Mouse (Mus musculus) bone marrow, adult 2 months (tissue): Measurements from ENCODE around the gene Itgav. TPM values are rescaled to one million over a fixed set of nuclear protein-coding genes. Genes with fewer than 3 reads are reported as not detected.

Source experiments
- H3K27ac ChIP-seq: fragments of 200-500 bp; 2 replicates; pipeline ENCODE4 v1.5.1; 2012; ENCODE audit warnings: low read depth, mild to moderate bottlenecking, control low read depth, inconsistent platforms, low read length; ENCODE audit not compliant: control insufficient read depth, poor library complexity, insufficient read depth
- H3K4me1 ChIP-seq: fragments of 200-500 bp; 2 replicates; pipeline ENCODE4 v1.6.1; 2011; ENCODE audit warnings: low read length; ENCODE audit not compliant: control insufficient read depth, insufficient read depth
- H3K4me3 ChIP-seq: fragments of 200-500 bp; replicated peaks from 2 replicates; pipeline ENCODE3; 2011; ENCODE audit warnings: mild to moderate bottlenecking, low read depth, low read length, control low read depth; ENCODE audit not compliant: control insufficient read depth
- CTCF ChIP-seq: fragments of 200-500 bp; IDR thresholded peaks from 2 replicates; pipeline ENCODE4 v1.5.1; 2011; ENCODE audit warnings: low read length, control low read depth; ENCODE audit not compliant: control insufficient read depth, insufficient read depth
- POLR2A ChIP-seq: fragments of 200-500 bp; IDR thresholded peaks from 2 replicates; pipeline ENCODE4 v1.6.1; 2011; ENCODE audit warnings: low read depth, mild to moderate bottlenecking, control low read depth, low read length, borderline replicate concordance; ENCODE audit not compliant: control insufficient read depth
- WGBS: fragments of 180-500 bp; shearing (Covaris S2); methylation state at CpG from one replicate; pipeline ENCODE4 v1.1.7; 2018; 5-methylcytosine and 5-hydroxymethylcytosine counted together
- polyA plus RNA-seq: library from polyadenylated mRNA; stranded (reverse); fragments of >200 nt; gene quantifications from 2 replicates; pipeline ENCODE4 v1.2.4, GENCODE M21; 2011; ENCODE audit warnings: low replicate concordance; ENCODE audit not compliant: missing spikeins, insufficient read depth, insufficient read length

The Itgav gene
- polyA plus RNA-seq, 1 experiment: 24.7 TPM

DNA sequence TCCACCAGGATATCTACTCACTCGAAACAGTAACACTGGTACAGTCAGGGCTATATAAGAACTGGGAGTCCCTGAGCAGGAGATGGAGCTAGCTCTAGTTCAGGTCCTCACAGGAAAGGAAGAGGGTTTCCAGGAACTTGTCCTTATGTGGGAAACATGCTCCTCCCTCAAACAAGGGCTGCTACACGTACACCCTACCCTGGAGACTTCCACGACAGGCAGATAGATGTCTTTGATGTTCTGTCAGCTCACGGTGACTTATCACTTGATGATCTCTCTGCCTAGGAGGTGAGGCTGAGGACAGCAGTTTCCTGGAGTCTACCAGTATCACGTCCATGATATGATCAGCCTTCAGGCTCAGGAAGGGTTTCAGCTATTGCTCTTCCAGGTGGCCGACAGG is 21.1 kb downstream of the Itgav start:
- Histone ChIP-seq H3K4me1 (no peaks in the 10 kb centered on the region; the same call in 1 of the 2 replicates), H3K4me3 (no peak overlapping the region), H3K27ac (no peak overlapping the region)
- no peak for TF ChIP-seq POLR2A
- 59% methylated on average over 6 of the region's 6 CpGs for WGBS

DNA sequence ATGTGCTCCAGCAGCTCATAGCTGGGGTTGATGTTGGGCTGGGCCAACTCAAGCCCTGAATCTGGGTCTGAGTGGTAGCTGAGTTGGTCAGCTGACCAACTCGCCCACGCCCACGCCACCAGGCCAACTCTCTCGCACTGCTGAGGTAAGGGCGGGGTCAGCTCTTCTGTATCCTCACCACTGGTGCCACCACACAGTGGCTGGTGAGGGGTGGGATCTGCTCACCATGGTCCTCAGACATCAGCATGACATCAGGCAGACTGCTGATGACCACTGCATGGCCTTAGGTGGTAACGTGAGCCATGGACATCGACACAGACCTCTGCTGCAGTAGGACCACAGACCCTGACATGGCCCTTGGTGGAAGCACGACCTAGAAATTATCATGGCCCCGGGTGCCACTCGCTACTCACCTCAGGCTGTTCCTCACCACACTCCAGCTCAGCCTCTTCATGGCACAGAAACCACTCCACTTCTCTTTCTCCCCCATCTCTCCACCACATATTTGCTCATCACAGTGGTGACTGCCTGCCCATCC is 24.5 kb downstream of the Itgav start:
- TF ChIP-seq CTCF (no peak), POLR2A (no peak)
- no peak overlapping the region for H3K4me3 ChIP-seq
- H3K27ac ChIP-seq: no peak overlapping the region
- H3K4me1 ChIP-seq: no peaks in the 10 kb centered on the region; the same call in 1 of the 2 replicates
- 88% methylated on average over 10 of the region's 10 CpGs for WGBS

DNA sequence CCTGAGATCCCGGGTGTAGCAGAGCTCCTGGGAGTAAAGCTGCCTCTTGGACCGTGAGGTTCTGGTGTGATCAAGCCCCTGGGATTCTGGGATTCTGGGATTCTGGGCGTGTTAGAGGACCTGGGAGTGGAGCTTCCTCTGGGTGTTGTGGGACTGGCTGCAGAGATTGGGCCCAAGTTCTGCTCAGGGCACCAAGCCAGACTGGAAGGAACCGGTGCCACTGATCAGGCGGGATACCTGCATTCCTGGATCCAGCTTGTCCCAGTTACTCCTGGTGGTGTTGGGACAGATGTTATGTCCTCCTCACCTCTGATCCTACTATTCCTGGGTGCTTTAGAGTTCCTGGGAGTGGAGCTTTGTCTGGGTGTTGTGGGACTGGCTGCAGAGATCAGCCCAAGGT is 28.8 kb downstream of the Itgav start:
- 85% methylated on average over 5 of the region's 5 CpGs for WGBS
- TF ChIP-seq POLR2A (no peak), CTCF (no peak)

DNA sequence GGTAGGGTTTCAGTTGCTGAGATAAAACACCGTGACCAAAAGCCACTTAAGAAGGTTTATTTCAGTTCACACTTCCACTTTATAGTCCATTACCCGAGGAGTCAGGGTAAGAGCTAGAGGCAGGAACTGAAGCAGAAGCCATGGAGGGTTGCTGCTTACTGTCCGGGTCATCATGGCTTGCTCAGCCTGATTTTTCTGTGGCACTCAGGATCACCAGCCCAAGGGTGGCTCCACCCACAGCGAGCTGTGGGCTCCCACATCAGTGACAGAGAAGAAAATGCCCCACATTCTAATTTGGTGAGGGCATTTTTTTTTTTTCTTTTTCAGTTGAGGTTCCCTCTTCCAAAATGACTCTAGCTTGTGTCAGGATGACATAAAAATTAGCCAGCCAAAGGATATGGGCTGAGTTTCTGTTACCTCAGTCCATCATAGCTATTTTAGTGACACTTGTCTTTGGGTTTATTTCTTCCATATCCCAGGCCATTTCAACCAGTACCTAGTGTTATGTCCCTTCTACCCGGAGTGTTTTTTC is 30.2 kb downstream of the Itgav start:
- WGBS: 62% methylated on average over 5 of the region's 5 CpGs
- Histone ChIP-seq H3K27ac (no peak overlapping the region), H3K4me1 (no peaks in the 10 kb centered on the region), H3K4me3 (no peak overlapping the region)
- TF ChIP-seq CTCF (no peak), POLR2A (no peak)

More for the DNA sequence above, 28.8 kb downstream of the Itgav start:
- no peaks in the 10 kb centered on the region; the same call in 1 of the 2 replicates for H3K4me1 ChIP-seq
- H3K4me3 ChIP-seq: no peak overlapping the region
- no peak overlapping the region for H3K27ac ChIP-seq

DNA sequence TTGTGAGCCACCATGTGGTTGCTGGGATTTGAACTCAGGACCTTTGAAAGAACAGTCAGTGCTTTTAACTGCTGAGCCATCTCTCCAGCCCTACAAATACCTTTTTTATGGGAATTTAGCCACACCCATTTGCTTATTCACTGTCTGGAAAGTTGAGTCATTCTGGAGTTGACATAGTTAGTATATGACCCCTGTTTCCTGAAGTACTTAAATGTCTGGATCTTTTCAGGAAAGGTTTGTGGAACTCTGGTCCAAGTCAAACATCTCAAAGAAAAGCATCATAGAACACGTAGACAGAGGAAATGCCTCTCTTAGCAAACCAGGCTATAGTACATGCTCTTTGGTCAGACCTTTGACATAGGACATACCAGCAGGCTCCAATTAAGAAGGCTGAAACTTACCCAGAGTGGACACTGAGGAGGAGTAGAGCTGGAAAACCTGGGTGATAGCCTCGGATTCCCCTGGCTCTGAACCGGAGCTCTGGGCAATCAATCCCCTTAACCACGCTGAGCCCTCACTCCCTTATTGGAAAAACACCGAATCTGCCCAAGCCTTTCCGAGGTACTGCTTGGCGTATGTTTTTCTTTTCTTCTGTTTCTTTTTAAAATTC is 34.5 kb downstream of the Itgav start:
- Histone ChIP-seq H3K27ac (no peak overlapping the region), H3K4me3 (no peak overlapping the region), H3K4me1 (no peaks in the 10 kb centered on the region)
- TF ChIP-seq CTCF (no peak), POLR2A (no peak)
- WGBS: 93% methylated on average over 7 of the region's 7 CpGs

DNA sequence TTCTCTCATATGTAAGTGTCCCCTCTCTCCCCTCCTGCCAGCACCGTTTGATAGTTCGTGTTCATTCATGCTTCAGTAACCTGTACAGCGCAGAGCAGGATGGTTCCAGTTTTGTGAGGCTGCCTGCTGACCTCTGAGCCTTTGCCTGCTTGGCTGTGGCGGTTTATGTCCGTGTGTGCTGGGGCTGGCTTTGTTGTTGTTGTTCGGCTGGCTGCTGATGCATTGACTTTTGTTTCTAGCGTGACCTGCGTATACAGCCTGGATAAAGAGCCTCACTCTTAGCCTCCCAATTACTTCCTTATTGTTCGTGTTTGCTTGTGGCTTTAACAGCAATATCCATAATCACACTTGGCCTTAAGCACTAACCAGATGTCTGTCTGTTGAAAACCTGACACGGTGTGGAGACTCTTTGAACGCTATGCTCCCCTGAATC is 35.0 kb downstream of the Itgav start:
- WGBS: 71% methylated on average over 11 of the region's 11 CpGs
- H3K4me3 ChIP-seq: no peak overlapping the region
- TF ChIP-seq POLR2A: no peak
- no peak for TF ChIP-seq CTCF

DNA sequence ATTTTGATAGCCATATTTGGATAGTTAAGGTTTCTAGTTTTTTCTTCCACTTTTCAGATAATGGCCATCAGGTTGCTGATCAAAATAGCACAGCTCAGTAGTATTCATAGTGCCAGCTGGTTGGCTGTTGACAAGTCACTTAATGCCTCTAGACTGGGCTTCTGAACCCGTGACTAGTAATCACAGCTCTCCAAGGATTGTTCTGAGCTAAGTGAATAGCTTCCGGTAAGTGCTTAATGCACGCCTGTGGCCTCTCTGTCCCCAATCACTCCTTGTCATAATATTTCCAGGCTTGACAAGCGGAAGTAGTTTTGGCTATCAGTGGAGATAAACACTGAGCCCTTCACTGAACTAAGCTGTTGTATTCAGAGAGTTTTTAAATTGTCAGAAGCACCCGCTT is 35.5 kb downstream of the Itgav start:
- 74% methylated on average over 5 of the region's 5 CpGs for WGBS

More for the DNA sequence above, 35.0 kb downstream of the Itgav start:
- Histone ChIP-seq H3K4me1 (no peaks in the 10 kb centered on the region), H3K27ac (no peak overlapping the region)

DNA sequence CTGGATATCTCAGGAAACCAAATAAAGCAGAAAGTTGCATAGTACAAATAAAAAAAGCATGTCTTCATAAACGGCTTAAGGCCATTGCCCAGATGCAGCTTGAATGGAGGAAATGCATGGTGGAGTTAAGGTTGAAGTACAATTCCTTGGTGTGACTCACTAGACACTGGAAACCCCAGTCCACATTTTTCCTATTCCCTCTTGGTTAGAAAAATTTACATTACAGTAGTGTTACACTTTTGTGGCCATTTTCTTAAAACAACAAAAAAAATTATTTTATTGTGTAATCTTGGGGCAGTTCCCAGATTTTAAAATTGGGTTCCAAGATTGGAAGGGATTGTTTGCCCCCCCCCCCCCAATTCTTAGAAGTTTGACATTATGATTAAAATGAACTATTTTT is 35.9 kb downstream of the Itgav start:
- 71% methylated on average over 1 of the region's 1 CpGs for WGBS
- Histone ChIP-seq H3K27ac (no peak overlapping the region), H3K4me3 (no peak overlapping the region), H3K4me1 (no peaks in the 10 kb centered on the region)
- no peak for TF ChIP-seq CTCF
- no peak for TF ChIP-seq POLR2A

More for the DNA sequence above, 35.5 kb downstream of the Itgav start:
- TF ChIP-seq CTCF (no peak), POLR2A (no peak)
- H3K4me1 ChIP-seq: no peaks in the 10 kb centered on the region
- H3K27ac ChIP-seq: no peak overlapping the region
- no peak overlapping the region for H3K4me3 ChIP-seq

DNA sequence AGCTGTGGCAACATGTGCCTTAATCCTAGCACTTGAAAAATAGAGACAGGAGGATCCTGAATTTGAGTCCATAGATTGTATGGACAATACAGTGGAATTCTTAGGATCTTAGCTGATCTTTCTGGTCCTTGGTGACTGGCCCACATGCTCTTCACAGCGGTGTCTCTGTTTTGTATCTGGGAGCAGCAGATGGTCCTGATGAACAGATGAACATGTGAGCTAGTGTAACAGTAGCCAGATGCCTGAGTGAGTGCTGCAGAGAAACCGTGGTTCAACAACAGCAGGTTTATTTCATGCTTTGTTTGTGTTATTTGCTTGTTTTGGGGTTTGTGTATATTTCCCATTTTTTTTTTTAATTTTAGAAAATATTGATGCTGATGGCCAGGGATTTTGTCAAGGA is 37.3 kb downstream of the Itgav start:
- H3K27ac ChIP-seq: no peak overlapping the region
- no peak overlapping the region for H3K4me3 ChIP-seq
- 90% methylated on average over 2 of the region's 2 CpGs for WGBS
- TF ChIP-seq CTCF (no peak), POLR2A (no peak)
- no peaks in the 10 kb centered on the region for H3K4me1 ChIP-seq
